Mouse (Mus musculus): ENCODE data around the gene Ackr3.

GRCm38 (mm10) chr1:90231591-90232490, 28.1 kb downstream of the Ackr3 start:
- TF ChIP-seq POLR2A (IDR thresholded peaks at IDR 0.05; ENCODE audit: insufficient read length, low read depth): no peak
- TF ChIP-seq TCF12 (IDR thresholded peaks at IDR 0.05; ENCODE audit: insufficient read depth, poor library complexity, severe bottlenecking): no peak
- TF ChIP-seq MAX (IDR thresholded peaks at IDR 0.05; ENCODE audit: low read depth): no peak
- TF ChIP-seq POLR2AphosphoS2 (IDR thresholded peaks at IDR 0.05; ENCODE audit: insufficient read length, low read depth): no peak

Data from myocyte (in vitro differentiated cells).